27 mouse cellular contexts compared by ENCODE assay signal in the genomic region with DNA sequence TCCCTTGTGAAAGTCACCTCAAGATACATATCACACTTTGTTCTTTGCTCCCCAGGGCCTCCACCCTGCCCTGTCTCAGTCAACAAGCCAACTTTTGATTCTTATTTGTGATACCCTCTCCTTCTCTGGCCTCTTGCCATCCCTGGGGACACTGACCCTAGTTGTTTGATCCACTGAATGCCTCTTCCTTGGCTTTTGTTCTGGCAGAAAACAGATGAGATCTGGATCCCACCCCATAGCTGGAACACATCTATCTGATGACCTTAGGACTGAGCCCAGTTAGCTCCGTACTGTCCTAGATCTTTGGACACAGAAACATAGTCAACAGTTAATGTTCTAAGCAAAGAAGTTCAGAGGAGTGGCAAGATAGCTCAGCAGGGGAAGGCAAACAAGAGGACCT. TPM values are rescaled to one million over a fixed set of nuclear protein-coding genes. Genes with fewer than 3 reads are reported as not detected.
DNase-seq lines count a peak whose midpoint lies in the region; TF ChIP-seq lines count a peak whose summit lies in the region.
"Had no signal": no experiment of that assay in that cellular context is flagged by ENCODE, and none has a peak within 500 bp of the region (broad histone marks: within the 10 kb centered on the region; RNA-seq: fewer than 3 reads in every experiment).

No protein-coding gene starts in this region.

- TF ChIP-seq POLR2A in liver, adult 2 months (IDR thresholded peaks at IDR 0.05; ENCODE audit: extremely low read depth, insufficient read depth, low read length), result no peak

- H3K27me3 ChIP-seq in liver, adult 2 months (ENCODE audit: control insufficient read depth, insufficient read depth, low read length), result no peaks in the 10 kb centered on the region
- 0 out of 2 replicates have a peak, but pooled peaks cover 6% of the 10 kb centered on the region for H3K27me3 ChIP-seq in heart, embryonic 10.5 days (ENCODE audit: insufficient read depth, poor library complexity, severe bottlenecking)
- H3K27me3 ChIP-seq: embryonic facial prominence, embryonic 13.5 days; forebrain, embryonic 12.5 days; forebrain, embryonic 15.5 days; heart, embryonic 13.5 days had no signal

- H3K9ac ChIP-seq in liver, adult 2 months (ENCODE audit: low read depth, low read length), result no peak overlapping the region
- H3K9ac ChIP-seq: embryonic facial prominence, embryonic 13.5 days; forebrain, embryonic 12.5 days; forebrain, embryonic 15.5 days; heart, embryonic 13.5 days; hindbrain, embryonic 14.5 days had no signal

- peak; percentile 94 for DNase-seq in liver, adult 2 months (ENCODE audit: extremely low read depth, low read depth, low spot score)
- DNase-seq in liver (no peak), MN1 (ENCODE audit: low spot score) (no peak)
- peak; percentile 24 for DNase-seq in induced T-regulatory cell, adult 2 months (ENCODE audit: low read depth)
- peak; percentile 37 for DNase-seq in lung, postnatal 14 days
- no peak for DNase-seq in heart, embryonic 10.5 days (ENCODE audit: low spot score)
- DNase-seq: adrenal gland, adult 8-10 months; adrenal gland, postnatal 25 days; B cell, adult 2 months; cerebellum, adult 11-12 months; cerebellum, adult 8-10 months; cerebellum, postnatal 10 days; cerebellum, postnatal 36 days; embryo, embryonic 11 days; gastrocnemius, postnatal 25 days; heart, adult 18-20 months; heart, postnatal 14 days; heart, postnatal 4 days had no signal

- TF ChIP-seq CTCF in liver, adult 2 months (IDR thresholded peaks at IDR 0.05; ENCODE audit: low read depth, low read length), result no peak

- H3K9me3 ChIP-seq in heart, embryonic 10.5 days, result no peaks in the 10 kb centered on the region
- H3K9me3 ChIP-seq: embryonic facial prominence, embryonic 10.5 days; embryonic facial prominence, embryonic 13.5 days; forebrain, embryonic 12.5 days; forebrain, embryonic 15.5 days; G1E; heart, embryonic 13.5 days had no signal

- H3K36me3 ChIP-seq in liver, adult 2 months (ENCODE audit: control insufficient read depth, insufficient read depth, low read length), result no peaks in the 10 kb centered on the region
- no peaks in the 10 kb centered on the region for H3K36me3 ChIP-seq in heart, embryonic 10.5 days
- H3K36me3 ChIP-seq: embryonic facial prominence, embryonic 10.5 days; embryonic facial prominence, embryonic 13.5 days; forebrain, embryonic 12.5 days; forebrain, embryonic 15.5 days; G1E; heart, embryonic 13.5 days had no signal

- H3K27ac ChIP-seq in liver, adult 2 months (replicated peaks; ENCODE audit: insufficient read depth, low read depth, low read length), result no peak overlapping the region
- H3K27ac ChIP-seq in heart, embryonic 10.5 days, result no peak overlapping the region
- H3K27ac ChIP-seq: embryonic facial prominence, embryonic 10.5 days; embryonic facial prominence, embryonic 13.5 days; forebrain, embryonic 12.5 days; forebrain, embryonic 15.5 days; heart, embryonic 13.5 days; hindbrain, embryonic 14.5 days; hindbrain, postnatal 0 days had no signal

- no peaks in the 10 kb centered on the region for H3K79me2 ChIP-seq in liver, adult 2 months (ENCODE audit: control insufficient read depth, insufficient read depth, low read length)

- 16% methylated on average over 1 of the region's 1 CpGs for WGBS in liver, adult 2 months
- 84% methylated on average over 1 of the region's 1 CpGs for WGBS in heart, embryonic 10.5 days

- H3K4me3 ChIP-seq in liver, adult 2 months (ENCODE audit: insufficient read depth, low read depth, low read length), result no peak overlapping the region
- H3K4me3 ChIP-seq in heart, embryonic 10.5 days, result no peak overlapping the region
- H3K4me3 ChIP-seq: embryonic facial prominence, embryonic 10.5 days; embryonic facial prominence, embryonic 13.5 days; erythroblast, embryonic 14.5 days; forebrain, embryonic 12.5 days; forebrain, embryonic 15.5 days; heart, embryonic 13.5 days had no signal

- H3K4me1 ChIP-seq in liver, adult 2 months (ENCODE audit: control insufficient read depth, insufficient read depth, low read length), result peaks cover 2% of the 10 kb centered on the region
- H3K4me1 ChIP-seq in heart, embryonic 10.5 days, result peaks cover 23% of the 10 kb centered on the region
- H3K4me1 ChIP-seq: embryonic facial prominence, embryonic 13.5 days; forebrain, embryonic 12.5 days; forebrain, embryonic 15.5 days had no signal

RNA-seq across cellular contexts. Expression of gene Fam53a, which starts 49.1 kb away (rescaled TPM):
- 9.4 and 13.0 TPM in 2 replicates for total RNA-seq in liver, adult 2 months (2014; rRNA removed)
- polyA plus RNA-seq in liver, adult 2 months (2012; rRNA removed), result 19.4 and 21.6 TPM in 2 replicates
- polyA plus RNA-seq in heart, embryonic 10.5 days (2016; fragmentation: Nextera tagmentation; extraction: Ambion mirVana), result 65.4 and 67.4 TPM in 2 replicates

RNA-seq across cellular contexts. Expression of gene Gm9903, which starts 49.4 kb away (rescaled TPM):
- total RNA-seq in liver, adult 2 months (2014; rRNA removed), result 0.09 and 0.34 TPM in 2 replicates
- 0.06 TPM in 1 of 2 replicates, not detected in the other for polyA plus RNA-seq in liver, adult 2 months (2012; rRNA removed)
- polyA plus RNA-seq in heart, embryonic 10.5 days (2016; fragmentation: Nextera tagmentation; extraction: Ambion mirVana), result 0.79 and 1.2 TPM in 2 replicates
- polyA plus RNA-seq: erythroblast, embryonic 14.5 days; G1E had no signal

Comparison
In these comparisons a context has a peak if more than half of its experiments do, and no peak if none do; other contexts are left out.
1. DNase-seq: peak in liver, adult 2 months (single experiment), induced T-regulatory cell, adult 2 months (single experiment) and lung, postnatal 14 days (single experiment); none in liver (single experiment), MN1 (single experiment) and heart, embryonic 10.5 days (single experiment).